Mouse (Mus musculus) liver, embryonic 14.5 days (tissue): Measurements from ENCODE around the gene Tmem106c.

Experiments
- CTCF ChIP-seq: IDR thresholded peaks from 2 replicates; pipeline ENCODE4 v1.5.1; 2016; ENCODE audit warnings: antibody characterized with exemption, low read depth, control low read depth
- EP300 ChIP-seq: IDR thresholded peaks from 2 replicates; pipeline ENCODE4 v1.6.1; 2016; ENCODE audit warnings: antibody characterized with exemption, low read depth

GRCm38 (mm10) chr15:97948720-97949119 lies 15.3 kb upstream of the Tmem106c start:
- TF ChIP-seq CTCF (no peak), EP300 (no peak)
